Mouse (Mus musculus) mouse embryonic stem cell (cell line): ENCODE data around the gene Anapc15.

Source experiments
- in situ Hi-C, 2 experiments: fragments of 300-500 bp; cut with MboI; formaldehyde crosslinking; loops; 1 replicate in 1 of 2; 3 replicates in 1 of 2; pipeline ENCODE4 v1.14.3; 2019 to 2020; ENCODE audit warnings: low sequenced_read_pairs in 2 of 2, low pct_unique_long_range_greater_than_20kb in 1 of 2, mixed read lengths in 1 of 2; ENCODE audit not compliant: unreplicated experiment in 1 of 2

The Anapc15 gene

DNA sequence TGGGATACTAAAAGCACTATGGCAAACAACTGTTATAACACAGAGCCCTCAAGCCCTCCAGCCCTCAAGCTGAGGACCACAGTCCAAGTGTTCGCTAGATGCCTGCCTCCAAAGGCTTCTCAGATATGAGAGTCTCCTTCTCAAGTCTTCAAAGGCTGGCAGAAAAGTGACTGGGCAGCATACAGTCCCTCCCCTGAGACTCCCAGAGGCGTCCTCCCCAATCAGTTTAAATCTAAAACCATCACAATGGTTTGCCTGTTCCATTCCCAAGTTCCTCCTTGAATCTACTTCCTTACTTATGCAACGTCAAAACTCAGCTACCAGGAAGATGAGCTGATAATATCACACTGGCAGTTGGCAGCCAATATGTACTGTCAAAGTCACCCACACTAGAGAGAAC, at the start of gene Anapc15:
Gene Anapc15 (plus strand): TSS at position 301 of the 400 bp plus-strand sequence.
- in situ Hi-C loops = no loop called here

DNA sequence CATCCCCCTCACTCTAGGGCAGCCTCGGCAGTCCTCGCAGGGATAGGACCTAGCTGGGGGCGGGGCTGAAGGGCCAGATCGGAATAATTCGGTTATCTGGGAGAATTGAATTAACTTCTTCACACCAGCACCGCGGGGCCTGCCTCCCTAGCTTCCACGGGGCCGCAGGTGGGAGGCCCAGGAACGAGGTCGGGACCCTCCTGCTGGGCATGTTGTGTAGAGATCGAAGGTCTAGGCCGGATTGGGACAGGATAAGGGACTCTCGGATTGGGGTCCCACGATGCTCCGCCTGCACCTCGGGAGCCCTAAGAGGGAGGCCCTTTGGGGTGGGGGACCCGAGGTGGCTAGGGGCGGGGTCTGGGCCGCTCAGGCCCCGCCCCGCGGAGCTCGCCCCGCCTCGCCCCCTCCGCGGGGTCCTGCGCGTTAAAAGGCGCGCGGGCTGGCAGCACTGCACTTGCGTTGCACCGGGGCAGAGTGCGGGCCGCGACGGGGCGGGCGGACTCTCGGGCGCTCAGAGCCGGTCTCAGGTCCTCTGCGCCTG, 45.6 kb upstream of the Anapc15 start, which contains the start of gene Phox2a:
Gene Phox2a (plus strand): TSS at position 453 of the 541 bp plus-strand sequence.
- in situ Hi-C loops = no loop called here

- in situ Hi-C loops = loop anchor here in 1 of 2 experiments (10.0 kb wide), 1 partner anchor 156 kb away; the partner anchor contains the start of gene Clpb
These were observed 43.1 kb upstream of the Anapc15 start for GRCm38 (mm10) chr7:101820295-101821030.

- in situ Hi-C loops = loop anchor here in 1 of 2 experiments (10.0 kb wide), 1 partner anchor 157 kb away; the partner anchor contains the start of gene Clpb
These were observed 41.7 kb upstream of the Anapc15 start for GRCm38 (mm10) chr7:101821571-101822501.

- in situ Hi-C loops = loop anchor here in 1 of 2 experiments (10.0 kb wide), 1 partner anchor 158 kb away; the partner anchor contains the start of gene Clpb
These were observed 40.4 kb upstream of the Anapc15 start for GRCm38 (mm10) chr7:101822836-101823757.

DNA sequence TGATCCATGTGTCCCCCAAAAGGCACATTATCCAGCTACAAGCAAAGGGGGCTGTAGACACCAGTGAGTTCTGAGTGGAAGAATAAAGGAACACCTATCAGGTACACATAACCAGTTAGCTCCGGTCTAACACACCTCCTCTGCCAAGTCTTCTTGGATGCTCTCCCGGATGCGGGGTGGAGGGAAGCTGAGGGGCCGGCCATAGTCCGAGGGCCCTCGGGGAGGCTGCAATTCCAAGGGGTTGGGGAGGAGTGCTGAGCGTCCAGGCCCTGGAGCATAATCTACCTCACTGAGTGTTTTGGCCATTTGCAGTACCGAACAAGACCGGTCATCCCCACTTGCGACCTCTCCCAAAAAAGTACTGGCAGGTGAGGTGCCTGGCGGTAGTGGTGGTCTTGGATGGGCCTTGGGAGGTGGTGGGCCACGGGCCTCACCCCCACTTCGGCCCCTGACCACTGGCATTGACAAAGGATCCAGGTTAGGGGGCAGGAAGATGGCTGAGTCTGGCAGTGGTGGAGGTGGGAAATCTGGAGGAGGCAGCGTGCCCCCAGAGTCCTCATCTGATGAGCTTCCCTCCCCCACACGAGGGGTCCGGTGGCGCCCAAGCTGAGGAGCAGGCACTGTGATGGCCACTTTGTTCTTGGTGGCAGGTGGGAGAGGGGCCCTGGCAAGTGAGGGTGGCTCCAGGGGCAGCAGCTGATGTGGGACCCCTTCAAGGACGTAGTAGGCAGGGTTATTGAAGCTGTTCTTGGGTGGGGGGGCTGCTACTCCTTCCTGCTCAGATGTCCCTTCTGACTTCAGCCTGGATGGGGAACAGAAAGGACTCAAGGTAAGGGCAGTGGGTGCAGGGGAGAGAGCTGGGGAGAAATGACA, 39.5 kb upstream of the Anapc15 start:
- in situ Hi-C loops = loop anchor here in 1 of 2 experiments (10.0 kb wide), 1 partner anchor 159 kb away; the partner anchor contains the start of gene Clpb

DNA sequence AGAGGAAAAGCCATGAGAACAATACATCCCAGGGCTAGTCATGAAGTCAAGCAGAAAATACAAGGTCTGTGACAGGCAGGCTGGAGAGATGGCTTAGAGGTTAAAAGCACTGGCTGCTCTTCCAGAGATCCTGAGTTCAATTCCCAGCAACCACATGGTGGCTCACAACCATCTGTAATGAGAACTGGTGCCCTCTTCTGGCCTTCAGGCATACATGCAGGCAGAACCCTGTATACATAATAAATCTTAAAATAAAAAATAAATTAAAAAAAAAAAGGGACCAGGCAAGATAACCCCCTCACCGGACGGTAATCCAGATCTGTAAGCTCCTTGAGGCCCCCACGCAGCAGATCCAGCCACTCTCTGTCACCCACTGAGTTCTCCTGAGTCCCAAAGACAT, 33.1 kb upstream of the Anapc15 start:
- in situ Hi-C loops = no loop called here

DNA sequence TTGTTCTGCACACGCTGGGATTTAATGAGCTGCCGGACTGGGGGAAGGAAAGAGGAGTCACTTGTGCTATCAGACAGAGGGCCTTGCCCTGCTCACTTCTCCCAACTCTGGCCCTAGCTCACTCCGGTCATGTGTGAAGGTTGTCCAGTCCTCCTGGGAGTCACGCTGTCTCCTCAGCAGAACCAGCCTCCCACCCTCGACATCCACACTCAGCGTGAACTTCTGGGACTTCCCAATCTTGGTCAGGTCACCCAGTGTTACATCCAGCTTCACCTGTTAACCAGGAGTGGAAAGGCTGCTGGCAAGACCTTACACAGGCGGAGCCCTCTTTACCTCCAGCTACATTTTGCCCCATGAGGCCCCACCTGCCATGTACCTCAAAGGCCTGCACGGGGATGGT, 32.1 kb upstream of the Anapc15 start:
- in situ Hi-C loops = no loop called here

GRCm38 (mm10) chr7:101832372-101832771, 31.1 kb upstream of the Anapc15 start:
- in situ Hi-C loops = no loop called here

GRCm38 (mm10) chr7:101833352-101833751, 30.2 kb upstream of the Anapc15 start:
- in situ Hi-C loops = no loop called here

DNA sequence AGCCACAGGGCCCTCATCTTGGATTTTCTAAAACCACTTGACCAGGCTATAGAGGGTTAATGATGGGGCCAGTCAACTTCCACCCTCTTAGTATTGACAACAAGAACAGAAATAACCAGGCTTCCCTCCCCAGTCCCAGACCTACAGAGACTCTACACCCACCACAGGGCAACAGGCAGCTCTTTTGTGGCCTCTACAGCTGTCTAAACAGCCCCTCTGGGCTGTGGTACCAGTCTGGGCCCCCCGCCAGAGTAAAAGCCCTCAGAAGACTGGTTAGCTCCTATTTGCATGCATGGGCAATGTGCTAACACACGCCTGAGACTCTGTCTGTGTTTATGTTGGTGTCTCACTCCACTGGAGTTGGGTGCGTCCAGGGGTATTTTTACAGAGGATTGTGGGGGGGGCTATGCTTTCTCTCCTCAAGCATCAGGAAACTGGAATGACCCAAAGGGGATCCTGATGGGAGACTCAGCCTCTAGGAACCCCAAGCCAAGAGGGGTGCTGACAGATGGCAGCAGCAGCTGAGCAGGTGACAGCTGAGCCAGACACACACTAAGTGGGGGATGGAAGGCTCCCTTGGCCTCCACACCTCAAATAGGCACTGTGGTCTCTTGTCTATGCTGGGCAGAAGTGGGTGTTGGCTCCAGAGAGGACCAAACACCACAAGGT, 29.5 kb upstream of the Anapc15 start:
- in situ Hi-C loops = no loop called here

- in situ Hi-C loops = no loop called here
These were observed 28.6 kb upstream of the Anapc15 start for GRCm38 (mm10) chr7:101834903-101835302.

- in situ Hi-C loops = no loop called here
These were observed 27.9 kb upstream of the Anapc15 start for GRCm38 (mm10) chr7:101835457-101836109.

GRCm38 (mm10) chr7:101836271-101837153, 27.0 kb upstream of the Anapc15 start:
- in situ Hi-C loops = no loop called here

- in situ Hi-C loops = no loop called here
These were observed 26.3 kb upstream of the Anapc15 start for GRCm38 (mm10) chr7:101837154-101837605.
